Mouse (Mus musculus) neural tube, embryonic 10.5 days (tissue): ENCODE measurements around the gene Ms4a6c.
"Not testable (repeated sequence)": the region's sequence is repeated elsewhere in the genome, so short reads cannot be mapped to it uniquely, and the experiment has no call there.

Source experiments
- DNase-seq: peaks from one replicate; pipeline ENCODE4 v3.0.0-alpha.2; 2017; ENCODE audit warnings: low spot score; ENCODE audit errors: extremely low spot score

Gene Ms4a6c

DNA sequence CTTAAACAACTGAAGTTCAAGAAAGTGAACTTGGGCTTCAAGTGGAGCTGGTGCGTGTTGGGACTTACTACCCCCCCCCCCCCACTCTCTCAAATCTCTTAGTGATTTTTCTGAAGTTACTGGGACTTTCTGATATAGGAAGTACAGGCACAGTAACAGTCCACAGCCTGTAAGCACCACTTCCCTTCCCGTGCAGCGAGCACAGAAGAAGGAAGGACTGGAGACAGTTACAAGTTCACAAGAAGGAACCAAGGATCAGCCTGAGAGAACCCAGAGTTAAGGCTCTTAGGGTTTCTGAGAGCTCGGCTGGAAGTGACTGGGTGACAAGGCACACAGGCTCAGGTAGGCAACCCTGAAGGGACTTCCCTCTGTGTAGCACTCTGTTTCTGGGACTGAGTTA lies at the start of gene Ms4a6c:
Gene Ms4a6c (plus strand): TSS at position 152 of the 400 bp plus-strand sequence.
- not testable (repeated sequence) for DNase-seq

GRCm38 (mm10) chr19:11431209-11431608 lies 38.0 kb upstream of the Ms4a6c start:
- not testable (repeated sequence) for DNase-seq

DNA sequence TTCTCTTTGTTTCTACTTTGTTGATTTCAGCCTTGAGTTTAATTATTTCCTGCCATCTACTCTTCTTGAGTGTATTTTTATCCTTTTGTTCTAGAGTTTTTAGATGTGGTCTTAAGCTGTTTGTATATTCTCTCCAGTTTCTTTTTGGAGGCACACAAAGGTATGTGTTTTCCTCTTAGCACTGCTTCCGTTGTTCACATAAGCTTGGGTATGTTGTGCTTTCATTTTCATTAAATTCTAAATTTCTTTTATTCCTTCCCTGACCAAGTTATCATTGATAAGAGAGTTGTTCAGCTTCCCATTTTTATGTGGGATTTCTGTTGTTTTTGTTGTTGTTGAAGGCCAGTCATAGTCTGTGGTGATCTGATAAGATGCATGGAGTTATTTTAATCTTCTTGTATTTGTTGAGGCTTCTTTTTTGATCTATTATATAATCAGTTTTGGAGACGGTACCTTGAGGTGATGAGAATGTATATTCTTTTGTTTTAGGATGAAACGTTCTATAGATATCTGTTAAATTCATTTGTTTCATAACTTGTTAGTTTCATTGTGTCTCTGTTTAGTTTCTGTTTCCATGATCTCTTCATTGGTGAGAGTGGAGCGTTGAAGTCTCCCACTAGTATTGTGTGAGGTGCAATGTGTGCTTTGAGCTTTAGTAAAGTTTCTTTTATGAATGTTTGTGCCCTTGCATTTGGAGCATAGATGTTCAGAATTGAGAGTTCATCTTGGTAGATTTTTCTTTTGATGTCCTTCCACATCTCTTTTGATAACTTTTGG lies 33.9 kb upstream of the Ms4a6c start:
- no peak for DNase-seq

DNA sequence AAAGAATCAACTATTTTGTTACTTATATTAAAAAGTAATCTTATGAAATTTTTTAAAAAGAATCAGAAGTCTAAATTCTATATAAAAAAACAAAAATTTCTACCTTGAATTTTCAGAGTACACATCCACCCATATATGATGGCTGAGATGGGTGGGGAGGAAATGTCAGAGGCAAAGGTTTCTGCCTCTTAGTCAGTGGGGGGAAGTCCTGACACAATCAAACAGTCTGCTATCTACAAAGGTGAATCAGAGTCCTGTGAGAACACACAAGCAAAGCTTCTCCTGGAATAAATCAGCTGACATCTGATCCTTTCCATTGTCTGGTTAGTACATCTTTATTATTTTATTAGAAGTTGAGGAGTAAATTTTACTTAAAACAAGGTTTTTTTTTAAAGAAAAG lies 25.8 kb upstream of the Ms4a6c start, which contains the start of gene Ms4a4b:
Gene Ms4a4b (plus strand): TSS at position 216 of the 400 bp plus-strand sequence.
- DNase-seq: no peak

GRCm38 (mm10) chr19:11443964-11444363 lies 25.2 kb upstream of the Ms4a6c start:
- no peak for DNase-seq

- no peak for DNase-seq
Measured at GRCm38 (mm10) chr19:11447238-11447637, 21.9 kb upstream of the Ms4a6c start.

DNA sequence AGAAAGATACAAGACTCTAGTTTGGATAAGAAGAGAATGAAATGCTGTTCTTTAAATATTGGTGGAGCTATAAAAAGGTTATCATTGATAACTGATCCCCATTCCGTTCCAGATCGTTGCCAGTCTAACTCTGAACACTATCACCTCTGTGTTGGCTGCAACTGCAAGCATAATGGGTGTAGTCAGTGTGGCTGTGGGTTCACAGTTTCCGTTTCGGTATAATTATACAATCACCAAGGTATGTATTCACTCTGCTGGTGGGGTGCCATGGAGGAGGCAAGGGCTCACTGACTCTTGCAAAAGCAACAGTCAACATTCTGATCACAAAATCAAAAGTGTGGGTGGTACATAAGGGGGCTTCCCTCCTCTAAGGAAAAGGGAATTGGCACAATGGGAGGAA lies 10.1 kb upstream of the Ms4a6c start:
- DNase-seq: not testable (repeated sequence)

GRCm38 (mm10) chr19:11464795-11465194 lies 4.4 kb upstream of the Ms4a6c start:
- DNase-seq: not testable (repeated sequence)

DNA sequence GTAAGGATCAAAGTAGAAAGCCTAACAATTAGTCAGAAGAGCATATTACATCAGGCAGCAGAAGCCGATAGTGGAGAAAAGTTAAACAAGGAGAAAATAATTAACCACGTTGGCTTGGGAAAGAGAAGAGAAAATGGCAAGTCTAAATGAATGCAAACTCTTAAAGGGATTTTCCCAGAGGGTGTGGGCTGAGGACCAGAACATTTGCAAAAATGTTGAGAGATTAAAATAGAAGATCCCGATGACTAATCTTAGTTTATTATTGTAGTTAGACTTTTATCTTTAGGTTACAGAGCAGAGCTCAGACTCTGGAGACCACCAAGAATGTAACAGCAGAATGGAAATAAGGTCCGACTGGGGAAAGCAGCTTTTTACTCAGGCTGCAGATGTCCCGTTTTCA lies 2.7 kb upstream of the Ms4a6c start:
- DNase-seq: no peak

DNA sequence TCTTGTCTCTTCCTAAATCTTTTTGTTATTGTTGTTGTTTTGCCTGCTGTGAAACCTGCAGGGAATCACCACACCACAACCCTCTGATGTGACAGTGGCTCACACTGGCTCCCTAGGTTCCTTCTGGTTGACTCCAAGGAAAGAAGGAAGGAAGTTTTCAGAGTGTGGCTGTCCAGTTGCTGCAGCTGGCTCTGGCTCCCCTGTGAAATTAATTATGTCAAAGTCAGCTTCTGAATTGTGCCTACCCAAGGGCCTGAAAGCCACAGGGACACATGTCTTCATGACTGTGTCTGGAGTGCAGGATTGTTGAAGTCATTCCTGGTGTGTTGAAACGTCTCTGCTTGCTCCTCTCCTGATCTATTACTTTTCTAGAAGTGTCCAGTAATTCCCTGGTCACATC lies 805 bp upstream of the Ms4a6c start:
- not testable (repeated sequence) for DNase-seq

- no peak for DNase-seq
Measured at GRCm38 (mm10) chr19:11479714-11480113, 10.5 kb downstream of the Ms4a6c start.

DNA sequence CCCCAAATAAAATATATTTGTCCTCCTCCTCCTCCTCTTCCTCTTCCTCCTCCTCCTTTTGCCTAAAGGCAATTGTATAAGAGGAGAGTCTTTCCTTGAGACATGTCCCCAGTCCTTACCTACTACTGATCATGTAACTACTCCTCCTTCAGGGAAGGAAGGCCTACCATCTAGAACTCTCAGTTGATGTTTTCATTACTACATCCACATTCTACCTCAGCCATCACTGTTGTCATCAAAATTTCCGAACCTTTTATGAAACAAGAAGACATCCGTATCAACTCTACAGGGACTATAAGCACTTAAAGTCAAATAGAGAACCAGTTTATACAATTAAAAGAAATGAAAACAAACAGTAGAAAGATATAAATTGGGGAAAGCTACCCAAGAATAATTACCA lies 13.5 kb downstream of the Ms4a6c start:
- DNase-seq: no peak

GRCm38 (mm10) chr19:11483941-11484340 lies 14.8 kb downstream of the Ms4a6c start:
- no peak for DNase-seq

GRCm38 (mm10) chr19:11484388-11484787 lies 15.2 kb downstream of the Ms4a6c start:
- no peak for DNase-seq

DNA sequence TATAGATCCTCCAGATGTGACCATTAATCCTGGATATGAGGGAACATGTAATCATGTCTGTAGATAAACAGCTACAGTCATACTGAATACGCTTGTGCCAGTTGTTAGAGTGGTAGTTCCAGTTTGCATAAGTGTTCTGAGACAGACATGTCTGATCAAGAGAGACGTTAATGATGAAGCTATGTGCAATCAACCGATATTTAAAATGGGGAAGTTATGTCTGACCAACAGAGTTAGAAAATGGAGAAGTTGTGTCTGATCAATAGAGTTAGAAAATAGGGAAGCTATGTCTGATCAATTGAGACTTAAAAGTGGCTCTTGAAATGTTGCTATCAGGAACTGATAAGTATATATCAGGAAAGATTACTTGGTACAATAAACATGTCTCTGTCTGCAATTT lies 16.1 kb downstream of the Ms4a6c start:
- DNase-seq: no peak

DNA sequence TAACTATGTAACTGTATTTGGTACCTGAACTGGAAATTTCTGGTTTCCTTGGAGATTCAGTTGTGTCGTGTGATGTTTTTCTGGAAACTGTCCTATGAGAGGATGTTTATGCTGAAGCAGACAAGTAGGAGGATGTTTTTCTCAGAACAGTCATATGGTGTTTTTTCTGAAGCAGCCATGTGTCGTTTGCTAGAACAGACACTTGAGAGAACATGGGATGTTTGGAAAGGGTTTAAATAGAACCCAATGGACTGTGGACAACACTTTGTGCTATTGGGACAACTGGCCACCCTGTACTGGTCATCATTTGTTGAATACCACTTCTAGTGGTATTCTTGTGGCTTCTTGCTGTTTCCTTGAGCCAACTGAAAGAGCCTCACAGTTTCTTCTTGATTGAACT lies 16.6 kb downstream of the Ms4a6c start, which contains the start of gene Gm8369:
Gene Gm8369 (plus strand): TSS at position 193 of the 400 bp plus-strand sequence.
- no peak for DNase-seq

DNA sequence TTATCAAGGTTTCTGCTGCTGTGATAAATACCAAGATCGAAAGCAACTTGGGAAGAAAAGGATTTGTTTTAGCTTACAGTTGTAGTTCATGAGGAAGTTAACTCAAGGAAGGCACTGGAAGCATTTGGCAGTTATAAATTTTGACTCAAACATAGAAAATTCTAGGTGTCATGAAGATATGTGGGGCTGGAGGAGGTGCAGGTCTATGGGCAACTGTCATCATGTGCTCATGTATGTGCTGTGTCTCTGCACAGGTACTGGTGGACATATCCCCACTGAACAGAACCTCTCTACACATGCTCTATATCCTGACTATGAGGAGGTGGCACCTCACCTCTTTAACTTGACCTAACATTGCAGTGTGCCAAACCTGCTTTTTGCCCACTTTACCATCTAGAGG lies 17.4 kb downstream of the Ms4a6c start:
- no peak for DNase-seq

- DNase-seq: no peak
Measured at GRCm38 (mm10) chr19:11491406-11492189, 22.4 kb downstream of the Ms4a6c start.

DNA sequence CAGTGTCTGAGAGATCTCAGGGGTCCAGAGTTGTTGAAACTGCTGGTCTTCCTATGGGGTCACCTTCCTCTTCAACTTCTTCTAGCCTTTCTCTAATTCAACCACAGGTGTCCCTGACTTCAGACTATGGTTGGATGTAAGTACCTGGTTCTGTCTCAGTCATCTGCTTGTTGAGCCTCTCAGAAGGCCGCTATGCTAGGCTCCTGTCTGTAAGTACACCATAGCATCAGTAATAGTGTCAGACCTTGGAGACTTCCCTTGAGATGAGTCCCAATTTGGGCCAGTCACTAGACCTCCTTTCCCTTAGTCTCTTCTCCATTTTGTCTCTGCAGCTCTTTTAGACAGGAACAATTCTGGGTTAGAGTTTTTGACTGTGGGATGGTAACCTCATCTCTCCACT lies 23.5 kb downstream of the Ms4a6c start:
- DNase-seq: no peak

GRCm38 (mm10) chr19:11494519-11494918 lies 25.4 kb downstream of the Ms4a6c start:
- no peak for DNase-seq

GRCm38 (mm10) chr19:11496361-11496760 lies 27.2 kb downstream of the Ms4a6c start:
- DNase-seq: no peak

- DNase-seq: not testable (repeated sequence)
Measured at GRCm38 (mm10) chr19:11497300-11497699, 28.1 kb downstream of the Ms4a6c start.
